Mouse (Mus musculus): Measurements from ENCODE around the gene AI597479. TPM values are rescaled to one million over a fixed set of nuclear protein-coding genes. Genes with fewer than 3 reads are reported as not detected.
A peak's percentile ranks its signal among the peaks of the same experiment; 100 is the strongest.

AI597479 gene
- total RNA-seq, 2 experiments from 2014 or later, result 12.4 to 12.9 TPM

DNA sequence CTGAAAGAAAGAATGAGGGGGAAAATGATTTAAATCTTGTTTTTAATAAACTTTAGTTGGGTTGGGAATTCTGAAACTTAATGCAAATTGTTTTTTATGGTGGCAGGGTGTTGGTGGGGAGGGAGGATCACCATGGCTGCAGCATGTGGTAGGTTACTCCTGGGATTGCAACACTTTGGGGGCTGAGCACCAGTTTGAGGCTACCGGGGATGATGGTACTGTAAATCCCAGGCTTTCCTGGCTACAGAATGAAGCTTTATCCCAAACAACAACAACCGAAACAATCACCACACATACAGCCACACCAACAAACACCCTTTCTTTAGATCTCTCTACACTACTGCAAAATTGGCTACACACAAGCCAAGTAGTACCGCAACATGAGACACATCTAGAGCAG is 63.9 kb downstream of the AI597479 start:
- DNase-seq, result no peak

DNA sequence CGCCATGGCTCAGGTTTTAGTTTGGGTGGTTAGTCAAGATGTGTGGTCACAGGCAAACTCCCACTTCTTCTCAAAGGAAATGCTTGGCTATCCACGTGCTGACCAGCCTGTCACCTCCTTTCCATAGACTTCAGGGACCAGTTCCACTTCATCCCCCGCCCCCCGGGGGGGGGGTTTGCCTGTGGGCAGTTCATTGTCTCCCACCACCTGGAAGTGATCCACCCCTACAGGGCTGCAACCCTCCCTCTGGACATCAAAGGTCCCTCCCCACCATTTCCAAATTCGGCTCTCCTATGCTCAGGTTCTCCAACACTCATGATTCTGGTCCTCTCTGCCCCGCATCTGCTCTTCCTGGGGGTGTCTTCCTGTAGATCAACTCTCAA is 64.6 kb downstream of the AI597479 start:
- no peak for DNase-seq

DNA sequence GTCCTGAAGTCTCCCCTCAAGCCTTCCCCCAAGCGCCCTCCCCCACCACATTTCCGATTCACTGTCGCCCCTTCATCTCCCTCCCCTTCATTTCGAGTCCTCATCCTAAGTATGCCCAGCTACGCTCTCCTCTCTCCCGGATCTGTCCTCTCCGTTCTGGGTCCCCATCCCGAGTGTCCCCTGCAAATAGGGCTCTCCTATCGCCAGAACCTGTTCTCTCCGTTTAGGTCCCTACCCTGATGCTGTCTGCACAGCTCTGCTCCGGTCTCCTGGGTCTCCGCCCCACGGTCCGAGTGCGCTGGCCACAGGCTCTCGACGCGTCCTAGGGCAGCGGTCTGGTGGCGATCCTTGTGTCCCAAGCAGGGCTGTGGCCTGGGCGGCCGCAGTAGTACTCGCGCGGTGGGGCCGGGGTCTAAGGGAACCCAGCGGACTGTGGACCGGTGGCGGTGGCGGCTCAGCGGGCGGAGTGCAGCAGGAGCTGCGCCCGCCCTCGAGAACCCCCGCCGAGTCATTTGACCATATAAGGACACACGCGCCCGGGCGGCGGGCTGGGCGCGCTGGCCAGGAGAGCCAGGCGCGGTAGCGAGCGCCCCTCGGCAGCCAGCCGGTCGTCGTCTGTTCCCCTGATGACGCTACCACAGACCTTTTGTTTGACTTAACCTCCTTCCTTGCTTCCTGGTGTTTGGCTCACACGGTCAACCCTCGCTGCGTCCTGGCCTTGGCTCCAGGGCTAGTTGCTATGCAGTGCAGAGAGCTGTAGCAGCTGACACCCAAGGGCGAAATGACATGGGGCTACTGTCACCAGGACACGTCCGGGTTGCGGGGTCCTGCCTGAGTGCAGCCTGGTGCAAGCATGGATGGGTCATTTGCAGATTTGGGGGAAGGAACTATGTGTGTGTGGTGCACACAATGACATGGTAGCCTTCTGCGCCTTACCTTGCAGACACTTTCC is 65.2 kb downstream of the AI597479 start:
- peak; percentile 60 for DNase-seq

DNA sequence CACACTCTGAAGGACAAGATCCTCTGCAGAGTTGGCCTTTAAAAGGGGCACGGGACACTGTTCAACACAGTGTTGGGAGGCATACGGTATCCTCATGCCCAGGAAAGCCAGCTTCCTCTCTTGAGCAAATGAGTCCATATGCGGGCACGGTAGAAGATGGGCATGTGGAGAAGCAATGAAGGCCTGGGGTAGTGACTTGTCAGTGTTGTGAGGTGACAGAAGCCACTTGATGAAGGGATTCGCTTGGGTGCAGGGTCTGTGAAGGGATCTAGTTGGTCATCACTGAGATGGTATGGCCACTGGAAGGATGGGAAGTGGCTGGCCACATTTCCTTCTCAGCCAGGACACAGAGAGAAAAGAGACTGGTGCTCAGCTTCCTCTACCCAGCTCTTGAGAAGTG is 66.1 kb downstream of the AI597479 start:
- no peak for DNase-seq

Other genes with a start within 250 kb of the AI597479 start
- gene Mrps9, start 247.5 kb upstream of the AI597479 start, total RNA-seq (2021), result 10 to 100 TPM; 44.8 to 47.2 TPM
- not detected for gene Gpr45, start 145.8 kb upstream of the AI597479 start, total RNA-seq (2021)
- 10 to 100 TPM; 10.2 to 10.5 TPM for gene Tgfbrap1, start 73 bp upstream of the AI597479 start, total RNA-seq (2021)
- 1 to 10 TPM; 1.7 to 5.9 TPM for gene Fhl2, start 98.3 kb downstream of the AI597479 start, total RNA-seq (2021)

Measured in gastrocnemius, postnatal 25 days (tissue).